Mouse (Mus musculus): ENCODE results near the gene Vmn1r213. TPM values are rescaled to one million over a fixed set of nuclear protein-coding genes. Genes with fewer than 3 reads are reported as not detected.
A peak's percentile ranks its signal among the peaks of the same experiment; 100 is the strongest.

Vmn1r213 gene
- total and polyA plus RNA-seq, 2 experiments from 2014 or later = not detected

- H3K27me3 ChIP-seq (ENCODE audit: control insufficient read depth, insufficient read depth, low read length) = no peaks in the 10 kb centered on the region
- no peaks in the 10 kb centered on the region for H3K4me1 ChIP-seq (ENCODE audit: control insufficient read depth, insufficient read depth)
- H3K4me2 ChIP-seq (ENCODE audit: low read depth, low read length) = no peak overlapping the region
- no peak overlapping the region for H3K9ac ChIP-seq (replicated peaks; ENCODE audit: low read depth, low read length)
- DNase-seq (ENCODE audit: low spot score) (no peak), ATAC-seq (ENCODE audit: insufficient read depth, low read depth) (no peak)
- no peak overlapping the region for H3K4me3 ChIP-seq (ENCODE audit: low read depth, low read length)
- H3K36me3 ChIP-seq (replicated peaks; ENCODE audit: control insufficient read depth, insufficient read depth, low read length) = no peaks in the 10 kb centered on the region
- H3K27ac ChIP-seq (ENCODE audit: low read depth) = no peak overlapping the region
- H3K9me3 ChIP-seq (replicated peaks; ENCODE audit: control insufficient read depth, low read length) = no peaks in the 10 kb centered on the region
- TF ChIP-seq CTCF (IDR thresholded peaks at IDR 0.05; ENCODE audit: low read depth) = no peak
- no peak for TF ChIP-seq EP300 (IDR thresholded peaks at IDR 0.05; ENCODE audit: low read depth)
Measured at GRCm38 (mm10) chr13:23024812-23025211, 17.4 kb downstream of the Vmn1r213 start.

GRCm38 (mm10) chr13:23030118-23030517 lies 22.7 kb downstream of the Vmn1r213 start, which contains the start of gene Vmn1r214:
Gene Vmn1r214 (plus strand): TSS chr13:23030418.
- no peak within 1 kb of the TSS for H3K4me2 ChIP-seq (ENCODE audit: low read depth, low read length)
- H3K27ac ChIP-seq (ENCODE audit: low read depth) = no peak within 1 kb of the TSS
- no peak for TF ChIP-seq EP300 (IDR thresholded peaks at IDR 0.05; ENCODE audit: low read depth)
- no peak for TF ChIP-seq CTCF (IDR thresholded peaks at IDR 0.05; ENCODE audit: low read depth)
- no peaks in the 10 kb centered on the region for H3K9me3 ChIP-seq (replicated peaks; ENCODE audit: control insufficient read depth, low read length)
- DNase-seq (ENCODE audit: low spot score) (no peak), ATAC-seq (ENCODE audit: insufficient read depth, low read depth) (no peak)
- no peak within 1 kb of the TSS for H3K9ac ChIP-seq (replicated peaks; ENCODE audit: low read depth, low read length)
- H3K4me1 ChIP-seq (ENCODE audit: control insufficient read depth, insufficient read depth) = no peaks in the 10 kb centered on the region
- no peaks in the 10 kb centered on the region for H3K27me3 ChIP-seq (ENCODE audit: control insufficient read depth, insufficient read depth, low read length)
- H3K4me3 ChIP-seq (ENCODE audit: low read depth, low read length) = no peak within 1 kb of the TSS
- no peaks in the 10 kb centered on the region for H3K36me3 ChIP-seq (replicated peaks; ENCODE audit: control insufficient read depth, insufficient read depth, low read length)
- WGBS = 67% methylated on average over 3 of the region's 3 CpGs

- H3K9ac ChIP-seq (replicated peaks; ENCODE audit: low read depth, low read length) = no peak overlapping the region
- TF ChIP-seq CTCF (IDR thresholded peaks at IDR 0.05; ENCODE audit: low read depth) = peak; percentile 20; the same call in 1 of the 2 replicates
- no peak for TF ChIP-seq EP300 (IDR thresholded peaks at IDR 0.05; ENCODE audit: low read depth)
- no peaks in the 10 kb centered on the region for H3K9me3 ChIP-seq (replicated peaks; ENCODE audit: control insufficient read depth, low read length)
- no peak for ATAC-seq (ENCODE audit: insufficient read depth, low read depth)
- DNase-seq (ENCODE audit: low spot score) = no peak
- H3K4me1 ChIP-seq (ENCODE audit: control insufficient read depth, insufficient read depth) = no peaks in the 10 kb centered on the region
- no peak overlapping the region for H3K4me2 ChIP-seq (ENCODE audit: low read depth, low read length)
- no peak overlapping the region for H3K27ac ChIP-seq (ENCODE audit: low read depth)
- WGBS = 43% methylated on average over 1 of the region's 1 CpGs
- no peak overlapping the region for H3K4me3 ChIP-seq (ENCODE audit: low read depth, low read length)
- H3K36me3 ChIP-seq (replicated peaks; ENCODE audit: control insufficient read depth, insufficient read depth, low read length) = no peaks in the 10 kb centered on the region
- no peaks in the 10 kb centered on the region for H3K27me3 ChIP-seq (ENCODE audit: control insufficient read depth, insufficient read depth, low read length)
Measured at GRCm38 (mm10) chr13:23057778-23058177, 50.3 kb downstream of the Vmn1r213 start.

Other genes starting within 250 kb of the Vmn1r213 start
- gene Vmn1r208, start 230.3 kb upstream of the Vmn1r213 start, total RNA-seq (2014; rRNA removed; ENCODE audit: low replicate concordance) = not detected in 2 replicates
- gene Vmn1r208, start 230.3 kb upstream of the Vmn1r213 start, polyA plus RNA-seq (2015; fragmentation: Nextera tagmentation; extraction: Ambion mirVana) = not detected in 2 replicates
- gene Vmn1r209, start 198.0 kb upstream of the Vmn1r213 start, total RNA-seq (2014; rRNA removed; ENCODE audit: low replicate concordance) = not detected in 2 replicates
- not detected in 2 replicates for gene Vmn1r209, start 198.0 kb upstream of the Vmn1r213 start, polyA plus RNA-seq (2015; fragmentation: Nextera tagmentation; extraction: Ambion mirVana)
- not detected in 2 replicates for gene Vmn1r210, start 176.3 kb upstream of the Vmn1r213 start, total RNA-seq (2014; rRNA removed; ENCODE audit: low replicate concordance)
- not detected in 2 replicates for gene Vmn1r210, start 176.3 kb upstream of the Vmn1r213 start, polyA plus RNA-seq (2015; fragmentation: Nextera tagmentation; extraction: Ambion mirVana)
- gene Vmn1r211, start 150.1 kb upstream of the Vmn1r213 start, total RNA-seq (2014; rRNA removed; ENCODE audit: low replicate concordance) = not detected in 2 replicates
- not detected in 2 replicates for gene Vmn1r211, start 150.1 kb upstream of the Vmn1r213 start, polyA plus RNA-seq (2015; fragmentation: Nextera tagmentation; extraction: Ambion mirVana)
- gene Vmn1r212, start 123.5 kb upstream of the Vmn1r213 start, total RNA-seq (2014; rRNA removed; ENCODE audit: low replicate concordance) = not detected in 2 replicates
- gene Vmn1r212, start 123.5 kb upstream of the Vmn1r213 start, polyA plus RNA-seq (2015; fragmentation: Nextera tagmentation; extraction: Ambion mirVana) = not detected in 2 replicates
- gene Vmn1r214, start 22.8 kb downstream of the Vmn1r213 start, total RNA-seq (2014; rRNA removed; ENCODE audit: low replicate concordance) = not detected in 2 replicates
- not detected in 2 replicates for gene Vmn1r214, start 22.8 kb downstream of the Vmn1r213 start, polyA plus RNA-seq (2015; fragmentation: Nextera tagmentation; extraction: Ambion mirVana)
- not detected in 2 replicates for gene Vmn1r215, start 60.4 kb downstream of the Vmn1r213 start, total RNA-seq (2014; rRNA removed; ENCODE audit: low replicate concordance)
- gene Vmn1r215, start 60.4 kb downstream of the Vmn1r213 start, polyA plus RNA-seq (2015; fragmentation: Nextera tagmentation; extraction: Ambion mirVana) = not detected in 2 replicates
- not detected in 2 replicates for gene Vmn1r217, start 110.6 kb downstream of the Vmn1r213 start, total RNA-seq (2014; rRNA removed; ENCODE audit: low replicate concordance)
- not detected in 2 replicates for gene Vmn1r217, start 110.6 kb downstream of the Vmn1r213 start, polyA plus RNA-seq (2015; fragmentation: Nextera tagmentation; extraction: Ambion mirVana)
- not detected in 2 replicates for gene Vmn1r218, start 125.5 kb downstream of the Vmn1r213 start, total RNA-seq (2014; rRNA removed; ENCODE audit: low replicate concordance)
- not detected in 2 replicates for gene Vmn1r218, start 125.5 kb downstream of the Vmn1r213 start, polyA plus RNA-seq (2015; fragmentation: Nextera tagmentation; extraction: Ambion mirVana)
- not detected in 2 replicates for gene Vmn1r219, start 151.7 kb downstream of the Vmn1r213 start, total RNA-seq (2014; rRNA removed; ENCODE audit: low replicate concordance)
- not detected in 2 replicates for gene Vmn1r219, start 151.7 kb downstream of the Vmn1r213 start, polyA plus RNA-seq (2015; fragmentation: Nextera tagmentation; extraction: Ambion mirVana)
- not detected in 2 replicates for gene Vmn1r220, start 180.3 kb downstream of the Vmn1r213 start, total RNA-seq (2014; rRNA removed; ENCODE audit: low replicate concordance)
- gene Vmn1r220, start 180.3 kb downstream of the Vmn1r213 start, polyA plus RNA-seq (2015; fragmentation: Nextera tagmentation; extraction: Ambion mirVana) = not detected in 2 replicates
- not detected in 2 replicates for gene Vmn1r221, start 206.5 kb downstream of the Vmn1r213 start, total RNA-seq (2014; rRNA removed; ENCODE audit: low replicate concordance)
- not detected in 2 replicates for gene Vmn1r221, start 206.5 kb downstream of the Vmn1r213 start, polyA plus RNA-seq (2015; fragmentation: Nextera tagmentation; extraction: Ambion mirVana)
- not detected in 2 replicates for gene Vmn1r222, start 228.3 kb downstream of the Vmn1r213 start, total RNA-seq (2014; rRNA removed; ENCODE audit: low replicate concordance)
- gene Vmn1r222, start 228.3 kb downstream of the Vmn1r213 start, polyA plus RNA-seq (2015; fragmentation: Nextera tagmentation; extraction: Ambion mirVana) = not detected in 2 replicates
- not detected in 2 replicates for gene Vmn1r223, start 239.5 kb downstream of the Vmn1r213 start, total RNA-seq (2014; rRNA removed; ENCODE audit: low replicate concordance)
- not detected in 2 replicates for gene Vmn1r223, start 239.5 kb downstream of the Vmn1r213 start, polyA plus RNA-seq (2015; fragmentation: Nextera tagmentation; extraction: Ambion mirVana)